Mouse (Mus musculus): ENCODE results near the gene Stard10.

Gene Stard10

DNA sequence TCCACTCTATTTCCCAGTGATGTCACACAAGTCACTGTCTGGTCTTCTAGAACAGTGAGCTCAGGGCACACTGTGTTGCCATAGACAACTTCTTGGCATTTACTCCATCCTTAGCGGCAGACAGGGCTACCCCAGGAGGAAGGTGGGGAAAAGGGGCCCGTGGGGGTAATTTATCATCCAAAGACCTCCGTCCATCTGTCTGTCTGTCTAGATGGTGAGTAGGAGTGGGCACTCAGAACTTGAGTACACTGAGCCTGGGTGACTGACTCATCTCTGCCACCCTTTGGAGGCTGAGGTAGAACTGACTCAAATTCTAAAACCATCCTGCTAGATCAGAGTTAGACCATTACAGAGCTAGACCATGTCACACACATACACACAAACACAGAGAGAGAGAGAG, at the start of gene Stard10:
Gene Stard10, plus strand, starts transcription at position 73 of the 400 bp plus-strand sequence.
- no peak for DNase-seq (ENCODE audit: low spot score in 2 of 2)

DNA sequence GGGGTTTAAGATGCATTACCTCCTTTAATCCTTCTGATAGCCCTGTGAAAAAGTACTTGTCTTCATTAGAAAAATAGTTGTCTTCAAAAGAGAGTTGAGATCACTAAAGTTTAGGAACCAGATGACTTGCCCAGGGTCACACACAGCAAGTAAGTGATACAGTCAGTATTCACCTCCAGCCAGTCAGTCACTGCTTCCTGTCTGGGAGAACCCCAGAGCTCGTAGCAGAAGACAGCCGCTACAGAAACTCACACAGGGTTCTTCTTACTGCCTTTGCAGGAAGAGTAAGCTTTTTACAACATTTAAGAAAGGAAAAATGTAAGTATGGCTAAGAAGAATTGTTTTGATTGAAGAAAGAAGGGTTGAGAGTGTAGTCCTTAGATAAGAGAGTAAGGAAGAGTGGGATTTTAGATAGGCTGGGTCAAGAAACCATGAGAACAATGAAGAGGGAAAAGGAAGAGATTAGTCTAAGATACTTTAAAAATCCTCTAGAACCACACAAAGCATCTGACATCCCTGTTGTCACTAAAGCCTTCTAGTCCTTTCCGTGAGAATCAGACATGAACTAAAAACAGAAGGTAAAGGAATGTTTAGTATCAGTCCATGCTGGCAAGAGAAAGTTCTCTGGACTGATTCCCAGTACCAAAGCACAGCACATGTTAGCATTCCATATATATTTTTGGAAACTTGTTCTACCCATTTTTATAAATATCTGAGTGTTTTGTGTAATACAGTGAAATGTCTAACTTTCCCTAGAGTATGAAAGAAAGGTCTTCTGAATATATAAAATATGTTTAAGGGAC, 49.2 kb upstream of the Stard10 start:
- no peak for DNase-seq (ENCODE audit: low spot score in 2 of 2)

DNA sequence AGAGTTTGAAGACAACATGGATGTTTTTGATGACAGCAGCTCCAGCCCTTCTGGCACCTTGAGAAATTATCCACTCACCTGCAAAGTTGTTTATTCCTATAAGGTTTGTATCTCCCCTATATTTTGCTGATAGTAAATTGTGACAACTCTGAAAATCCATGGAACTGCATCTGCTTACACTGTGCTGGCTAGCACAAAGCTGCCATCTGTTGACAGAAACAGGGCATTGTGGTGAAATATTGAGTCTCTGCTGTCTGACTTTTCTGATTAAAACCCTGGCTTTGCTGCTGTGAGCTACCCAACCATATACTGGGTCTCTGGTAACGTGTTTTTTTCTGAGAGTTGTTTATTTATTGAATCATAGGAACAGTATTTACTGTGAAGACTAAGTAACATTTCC, 45.3 kb upstream of the Stard10 start:
- DNase-seq (ENCODE audit: low spot score in 2 of 2) = no peak

DNA sequence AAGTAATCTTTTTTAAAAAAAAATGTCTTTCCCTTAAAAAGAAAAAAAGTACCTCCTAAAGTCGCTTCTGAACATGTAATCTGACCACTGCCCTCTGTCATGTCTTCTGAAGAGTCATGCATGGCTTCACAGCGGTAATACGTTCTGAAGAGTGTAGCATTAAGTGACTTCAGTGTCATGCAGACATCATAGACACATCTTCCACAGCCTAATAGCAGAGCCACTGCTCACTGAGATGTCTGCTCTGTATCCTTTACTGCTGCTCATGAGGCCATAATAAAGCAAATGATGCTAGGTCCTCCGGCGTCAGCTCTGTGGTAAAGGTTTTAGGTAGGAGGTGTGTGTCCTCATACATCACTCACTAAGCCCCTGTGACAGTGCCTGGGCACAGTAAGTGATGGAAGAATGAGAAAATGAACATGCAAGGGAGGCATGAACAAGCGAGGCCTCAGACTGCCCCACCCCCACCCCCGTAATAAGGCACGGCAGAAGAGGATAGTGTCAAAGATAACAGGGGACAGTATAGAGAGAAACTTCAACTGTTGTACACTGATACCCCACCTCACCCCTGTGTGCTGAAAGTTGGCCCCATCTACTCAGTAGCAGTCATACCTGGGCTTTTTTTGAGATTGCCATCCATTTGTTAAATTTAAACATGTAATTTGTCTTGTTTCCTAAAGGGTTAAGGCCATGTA, 44.3 kb upstream of the Stard10 start:
- no peak for DNase-seq (ENCODE audit: low spot score in 2 of 2)

DNA sequence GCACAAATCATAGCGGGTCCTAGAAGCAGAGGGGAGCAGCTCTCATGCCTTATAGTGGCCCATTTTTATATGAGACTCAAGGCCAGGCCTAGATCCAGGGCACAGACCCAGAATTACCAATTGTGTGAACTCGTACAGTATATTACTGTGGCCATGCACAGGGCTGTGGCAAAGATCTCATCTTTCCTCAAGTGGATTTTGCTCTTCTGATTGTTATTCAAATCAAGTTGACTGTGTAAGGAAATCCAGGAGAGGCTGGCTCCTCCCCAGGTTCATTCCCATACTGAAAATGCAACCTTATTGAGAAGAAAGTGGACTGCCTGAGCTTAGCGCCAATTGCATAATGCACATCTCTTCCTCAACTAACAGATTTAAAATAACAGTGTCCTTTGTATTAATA, 34.2 kb upstream of the Stard10 start:
- DNase-seq (ENCODE audit: low spot score in 2 of 2) = no peak

DNA sequence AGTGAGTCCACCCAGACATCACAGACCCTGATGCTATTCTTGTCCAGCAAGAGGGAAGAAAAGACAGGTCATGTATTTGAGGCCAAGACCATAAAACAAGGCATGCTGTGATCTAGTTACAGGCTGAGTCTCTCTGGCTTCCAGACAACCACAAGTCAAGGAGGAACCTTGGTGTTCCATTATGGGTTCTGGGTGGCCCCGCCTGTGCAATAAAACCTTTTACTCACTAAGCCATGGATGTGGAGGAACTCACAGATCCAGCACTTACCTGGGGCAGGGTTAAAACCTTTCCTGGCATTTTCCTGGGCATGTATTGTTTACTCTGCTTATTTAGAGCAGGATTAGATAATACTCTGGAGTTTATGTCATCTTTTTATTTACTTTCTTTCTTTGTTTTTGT, 32.4 kb upstream of the Stard10 start:
- no peak for DNase-seq (ENCODE audit: low spot score in 2 of 2)

DNA sequence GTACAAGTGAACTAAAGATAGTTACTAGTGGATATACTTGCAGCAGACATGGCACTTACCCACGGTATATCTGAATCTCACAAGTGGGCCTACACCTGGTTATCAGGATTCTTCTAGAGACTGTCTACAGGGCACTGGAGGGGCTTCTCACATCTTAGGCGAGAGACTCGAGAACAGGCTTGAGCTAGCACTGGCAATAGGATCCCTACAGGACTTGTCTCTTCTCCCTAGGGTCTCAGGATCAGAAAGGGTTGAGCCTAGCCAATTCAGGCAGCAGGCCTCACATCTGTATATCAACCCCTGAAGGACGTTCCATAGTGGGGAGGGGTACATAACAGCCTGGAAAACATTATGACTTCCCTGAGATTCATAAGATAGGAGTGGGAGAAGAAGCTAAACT, 30.0 kb upstream of the Stard10 start:
- no peak for DNase-seq (ENCODE audit: low spot score in 2 of 2)

DNA sequence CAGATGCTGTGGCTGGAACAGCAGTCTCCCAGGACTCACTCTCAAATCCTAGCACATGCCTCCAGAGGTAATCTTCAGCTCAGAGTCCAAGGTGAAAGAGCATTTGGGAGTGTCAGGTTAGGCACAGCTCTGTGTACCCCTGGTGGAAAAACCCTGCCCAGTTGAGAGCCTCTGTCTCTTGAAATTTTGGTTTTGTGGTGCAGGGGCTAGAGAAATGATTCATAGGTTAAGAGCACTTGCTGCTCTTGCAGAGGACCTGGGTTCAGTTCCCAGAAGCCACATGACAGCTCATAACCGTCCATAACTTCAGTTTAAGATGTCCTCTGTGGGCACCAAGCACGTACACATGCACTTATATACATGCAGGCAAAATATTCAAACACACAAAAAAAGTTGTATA, 29.1 kb upstream of the Stard10 start:
- DNase-seq (ENCODE audit: low spot score in 2 of 2) = no peak

DNA sequence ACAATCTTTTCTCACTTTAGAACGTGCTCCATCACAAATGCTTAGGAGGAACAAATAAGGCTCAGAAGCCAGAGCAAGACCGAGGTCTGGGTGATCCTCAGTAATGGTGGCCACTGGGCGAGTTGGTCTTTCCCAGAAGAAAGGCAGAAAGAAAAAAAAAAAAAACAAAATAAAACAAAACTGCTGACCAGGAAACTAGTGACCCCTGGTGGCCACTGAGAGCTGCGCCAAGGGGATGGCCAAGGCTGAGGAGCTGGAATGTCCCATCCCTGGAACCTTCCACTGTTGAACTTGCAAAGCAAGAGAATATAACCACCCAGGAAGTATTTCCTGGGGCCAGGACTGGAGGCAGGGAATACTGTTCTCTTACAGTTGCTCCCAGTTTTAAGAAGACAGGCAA, 28.4 kb upstream of the Stard10 start:
- DNase-seq (ENCODE audit: low spot score in 2 of 2) = peak in 1 of 2 experiments; percentile 37

DNA sequence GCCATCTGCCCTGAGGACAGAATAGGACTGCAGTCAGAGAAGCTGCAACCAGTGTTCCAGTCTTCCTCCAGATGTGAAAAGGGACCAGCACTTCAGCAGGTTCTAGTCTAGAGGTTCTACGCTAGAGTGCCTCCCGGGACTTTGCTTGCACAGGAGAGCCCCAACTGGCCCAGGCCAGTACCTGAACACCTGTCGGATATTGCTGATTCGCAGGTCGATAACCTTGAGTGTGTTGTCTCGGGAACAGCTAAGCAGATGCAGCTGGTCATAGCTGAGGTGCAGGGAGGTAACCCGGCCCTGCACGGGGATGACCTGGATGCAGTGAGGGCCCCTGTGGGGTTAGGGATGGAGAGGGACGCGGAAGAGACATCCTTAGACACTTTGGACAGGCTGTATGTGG, 26.5 kb upstream of the Stard10 start:
- DNase-seq (ENCODE audit: low spot score in 2 of 2) = no peak

DNA sequence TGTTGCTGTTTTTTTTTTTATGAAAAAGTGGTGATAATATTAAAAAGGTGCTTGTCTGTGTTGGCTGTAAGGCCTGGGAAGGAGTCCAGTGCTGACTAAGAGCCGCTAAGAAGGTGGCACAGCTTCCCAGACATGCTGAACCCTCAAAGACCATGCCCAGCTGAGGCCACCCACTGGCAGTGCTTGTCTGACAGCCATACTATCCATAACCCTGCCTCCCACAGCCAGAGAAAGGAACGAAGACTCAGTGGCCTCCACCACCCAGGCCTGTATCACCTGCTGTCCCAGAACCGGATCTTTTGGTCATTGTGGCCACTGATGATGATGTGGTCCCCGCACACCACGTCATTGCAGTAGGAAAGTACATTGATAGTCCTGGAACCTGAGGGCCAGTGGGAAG, 25.7 kb upstream of the Stard10 start:
- no peak for DNase-seq (ENCODE audit: low spot score in 2 of 2)

DNA sequence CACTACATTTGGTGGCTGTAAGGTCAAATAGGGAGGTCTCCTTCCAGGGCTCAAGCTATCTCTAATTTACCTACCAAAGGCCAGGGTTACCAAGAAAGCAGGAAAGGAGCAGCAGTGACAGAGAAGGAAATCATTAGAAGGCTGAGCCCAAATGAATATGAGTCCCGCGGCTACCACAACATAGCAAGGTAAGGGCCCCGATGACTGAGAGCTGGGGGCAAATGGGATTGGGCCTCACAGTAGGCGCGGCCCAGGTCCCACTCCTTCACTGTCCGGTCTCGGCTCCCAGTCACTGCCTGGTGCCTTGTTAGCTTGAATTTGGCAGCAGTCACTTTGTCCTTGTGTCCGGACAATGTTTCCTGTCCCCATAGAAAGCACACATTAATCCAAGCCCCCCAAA, 25.2 kb upstream of the Stard10 start:
- no peak for DNase-seq (ENCODE audit: low spot score in 2 of 2)

DNA sequence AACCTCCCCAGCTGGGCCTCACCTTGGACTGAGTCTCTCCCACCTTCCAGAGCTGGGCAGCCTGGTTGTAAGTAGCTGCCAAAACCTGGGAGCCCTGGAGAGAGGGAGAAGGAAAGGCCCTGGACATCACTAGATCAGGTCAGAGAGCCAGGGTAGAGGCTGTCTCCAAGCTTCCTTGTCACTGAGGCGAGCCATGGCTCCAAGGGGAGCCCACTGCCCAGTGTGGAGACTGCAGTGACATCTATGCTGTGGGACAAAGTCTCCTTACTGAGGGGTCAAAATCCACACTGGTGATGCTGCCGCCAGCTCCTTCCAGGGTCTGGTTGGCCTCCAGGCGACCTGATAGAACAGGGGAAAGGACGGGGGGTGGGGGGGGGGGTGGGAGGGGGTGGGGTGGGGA, 24.8 kb upstream of the Stard10 start:
- no peak for DNase-seq (ENCODE audit: low spot score in 2 of 2)

DNA sequence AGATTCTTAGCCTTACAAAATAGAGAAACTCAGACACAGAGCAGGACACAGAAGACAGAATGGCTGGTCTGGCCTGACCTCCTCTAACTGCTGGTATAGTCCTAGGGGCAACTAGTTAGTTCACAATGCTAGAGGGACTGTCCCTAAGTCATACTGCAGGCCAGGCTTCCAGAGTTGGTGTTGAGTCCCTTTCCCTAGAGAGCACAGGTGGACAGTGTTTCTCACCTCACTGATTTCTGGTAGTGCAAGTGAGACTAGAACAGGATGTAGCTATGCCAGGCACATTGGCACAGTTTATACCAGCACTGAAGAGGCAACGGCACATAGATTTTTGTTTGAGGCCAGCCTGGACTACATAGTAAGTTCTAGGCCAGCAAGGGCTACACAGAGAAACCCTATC, 24.2 kb upstream of the Stard10 start:
- DNase-seq (ENCODE audit: low spot score in 2 of 2) = no peak

DNA sequence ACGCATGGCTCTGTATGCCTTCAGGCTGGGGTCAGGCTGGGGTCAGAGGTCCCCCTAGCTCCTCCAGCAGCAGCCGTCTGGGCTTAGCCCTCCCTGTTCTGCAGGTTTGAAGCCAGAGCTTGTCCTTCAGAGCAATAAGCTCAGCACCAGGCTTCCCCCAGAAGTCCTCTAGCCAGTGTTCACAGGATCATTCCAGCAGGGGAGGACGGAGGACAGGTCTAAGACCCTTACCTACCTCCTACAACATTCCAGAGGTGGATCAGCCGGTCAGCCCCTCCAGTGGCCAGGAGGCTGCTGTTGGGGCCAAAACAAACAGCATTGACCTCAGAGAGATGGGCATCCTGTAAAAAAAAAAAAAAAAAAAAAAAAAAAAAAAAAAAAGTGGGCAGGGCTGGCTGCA, 23.7 kb upstream of the Stard10 start:
- DNase-seq (ENCODE audit: low spot score in 2 of 2) = no peak

DNA sequence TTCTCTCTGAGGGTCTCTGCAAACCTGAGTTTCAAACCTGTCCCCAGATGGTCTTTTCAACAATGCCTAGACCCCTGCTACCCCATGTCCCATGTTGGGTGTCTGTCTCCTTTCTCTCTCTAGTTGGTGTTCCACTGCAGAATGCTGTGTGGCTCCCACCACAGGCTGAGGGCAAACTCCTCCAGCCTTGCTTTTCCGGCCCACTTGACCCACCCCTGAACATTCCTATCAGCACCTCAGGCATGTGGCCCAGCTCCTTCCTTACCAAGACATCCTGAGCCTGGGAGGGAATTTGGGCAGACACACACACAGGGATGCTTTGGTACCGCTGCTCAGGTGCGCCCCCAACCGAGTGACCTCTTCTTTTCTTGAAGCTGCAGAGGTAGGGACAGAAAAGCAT, 23.3 kb upstream of the Stard10 start:
- no peak for DNase-seq (ENCODE audit: low spot score in 2 of 2)

DNA sequence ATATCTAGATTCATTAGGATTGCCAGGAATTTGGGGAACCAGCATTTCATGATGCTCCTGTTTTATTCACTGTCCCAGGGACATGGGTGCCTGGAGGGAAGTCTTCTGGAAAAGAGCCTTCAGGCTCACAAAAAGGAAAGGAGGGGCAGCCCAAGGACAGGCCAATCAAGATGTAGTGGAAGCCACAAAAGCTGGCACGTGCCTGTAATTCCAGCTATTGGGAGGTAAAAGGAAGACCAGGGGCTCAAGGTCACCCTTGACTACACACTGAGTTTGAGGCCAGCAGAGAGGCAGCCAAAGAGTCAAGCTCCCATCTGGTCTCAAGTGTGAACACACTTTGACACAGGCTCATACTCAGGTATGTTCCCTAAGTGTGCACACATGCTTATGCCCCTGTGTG, 21.4 kb upstream of the Stard10 start:
- no peak for DNase-seq (ENCODE audit: low spot score in 2 of 2)

DNA sequence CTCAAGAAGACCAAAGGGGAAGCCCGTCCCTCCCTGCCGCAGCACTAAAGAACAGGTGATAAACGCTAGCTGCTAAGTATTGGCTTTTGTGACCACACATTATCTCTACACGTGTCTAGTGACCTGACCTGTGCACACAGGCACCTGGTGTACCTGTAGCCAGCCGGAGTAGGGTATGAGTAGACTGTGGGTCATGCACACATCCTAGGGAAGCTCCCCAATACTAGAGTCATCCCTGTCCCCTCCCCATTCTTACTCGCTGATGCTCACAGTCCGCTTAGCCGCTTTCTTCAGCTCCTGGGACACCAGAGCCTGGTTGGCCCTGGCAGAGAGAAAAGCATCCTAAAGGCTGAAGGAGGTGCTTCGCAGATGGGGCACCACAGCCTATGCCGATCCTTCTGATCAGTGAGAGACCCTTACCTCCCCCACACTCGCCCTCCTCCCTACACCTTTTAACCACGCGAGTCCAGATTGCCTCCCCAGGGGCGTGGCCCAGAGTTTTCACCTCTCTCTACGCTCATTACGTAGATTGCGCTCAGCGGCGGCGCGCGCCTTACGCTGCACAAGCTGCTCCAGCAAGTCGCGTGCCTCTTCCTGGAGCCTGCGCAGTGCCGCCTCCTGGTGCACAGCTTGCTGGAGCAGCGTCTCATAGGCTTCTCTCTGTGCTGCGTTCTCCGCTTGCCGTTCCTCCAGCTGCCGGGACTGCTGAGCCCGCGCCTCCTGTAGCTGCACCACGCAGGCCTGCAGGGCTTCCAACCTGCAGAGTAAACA, 20.4 kb upstream of the Stard10 start:
- peak in 1 of 2 experiments; percentile 27 for DNase-seq (ENCODE audit: low spot score in 2 of 2)

DNA sequence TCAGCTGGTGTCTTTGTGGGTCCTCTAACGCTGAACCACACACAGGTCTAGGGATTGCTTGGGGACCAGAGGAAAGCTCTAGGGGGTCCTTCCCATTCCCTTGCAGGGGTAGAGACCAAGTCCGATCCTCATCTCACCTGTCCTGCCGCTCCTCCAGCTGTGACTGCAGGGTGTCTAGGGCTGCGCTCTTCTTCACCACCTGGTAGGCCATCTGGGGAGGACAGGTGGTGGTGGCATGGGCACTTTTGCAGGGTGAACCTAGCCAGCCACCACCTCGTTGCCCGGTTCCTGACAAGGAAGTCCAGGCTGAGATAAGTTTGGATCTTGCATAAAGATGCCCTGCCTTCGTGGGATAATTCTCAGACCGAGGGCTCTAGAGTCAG, 19.9 kb upstream of the Stard10 start:
- DNase-seq (ENCODE audit: low spot score in 2 of 2) = no peak

DNA sequence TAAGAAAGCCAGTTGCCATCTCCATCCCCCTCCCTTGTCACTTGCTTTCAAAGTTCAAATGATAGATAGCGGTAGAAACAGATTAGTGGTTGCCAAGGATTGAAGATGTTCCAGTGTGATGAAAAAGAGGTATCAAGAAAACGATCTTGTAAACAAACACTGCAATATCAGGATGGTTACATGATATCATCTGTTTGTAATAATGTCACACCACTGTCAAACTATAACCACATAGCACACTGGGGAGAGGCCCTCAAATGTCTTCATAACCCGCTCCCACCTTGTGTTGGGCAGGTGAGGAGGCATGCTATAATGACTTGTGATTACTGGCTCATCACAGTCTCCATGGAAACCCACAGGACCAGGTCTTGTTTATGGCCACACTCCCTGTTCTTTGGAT, 18.5 kb upstream of the Stard10 start:
- DNase-seq (ENCODE audit: low spot score in 2 of 2) = no peak

DNA sequence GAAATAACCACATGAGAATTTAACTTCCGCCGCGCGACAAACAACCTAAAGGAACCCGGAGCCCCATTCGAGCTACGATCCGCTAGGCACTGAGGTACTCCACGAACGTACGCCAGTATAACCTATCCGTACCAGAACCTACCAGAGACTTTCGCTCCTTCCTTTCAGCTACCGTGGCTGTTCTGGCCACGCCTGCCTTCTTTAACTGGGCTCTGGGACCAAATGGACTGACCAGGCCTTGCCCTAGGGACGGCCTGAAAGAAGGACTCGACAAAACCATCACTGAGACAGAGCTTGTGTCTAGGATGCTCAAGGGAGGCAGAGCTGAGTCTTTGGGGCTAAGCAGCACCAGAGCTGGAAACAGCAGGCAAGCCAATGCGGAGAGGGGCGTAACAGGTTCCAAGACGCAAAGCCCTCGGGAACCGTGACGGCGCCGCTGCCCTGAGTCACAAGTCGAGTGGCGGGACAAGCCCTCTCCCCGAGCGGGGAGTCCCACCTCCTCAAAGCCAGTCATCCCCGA, 15.5 kb upstream of the Stard10 start:
- DNase-seq (ENCODE audit: low spot score in 2 of 2) = no peak

DNA sequence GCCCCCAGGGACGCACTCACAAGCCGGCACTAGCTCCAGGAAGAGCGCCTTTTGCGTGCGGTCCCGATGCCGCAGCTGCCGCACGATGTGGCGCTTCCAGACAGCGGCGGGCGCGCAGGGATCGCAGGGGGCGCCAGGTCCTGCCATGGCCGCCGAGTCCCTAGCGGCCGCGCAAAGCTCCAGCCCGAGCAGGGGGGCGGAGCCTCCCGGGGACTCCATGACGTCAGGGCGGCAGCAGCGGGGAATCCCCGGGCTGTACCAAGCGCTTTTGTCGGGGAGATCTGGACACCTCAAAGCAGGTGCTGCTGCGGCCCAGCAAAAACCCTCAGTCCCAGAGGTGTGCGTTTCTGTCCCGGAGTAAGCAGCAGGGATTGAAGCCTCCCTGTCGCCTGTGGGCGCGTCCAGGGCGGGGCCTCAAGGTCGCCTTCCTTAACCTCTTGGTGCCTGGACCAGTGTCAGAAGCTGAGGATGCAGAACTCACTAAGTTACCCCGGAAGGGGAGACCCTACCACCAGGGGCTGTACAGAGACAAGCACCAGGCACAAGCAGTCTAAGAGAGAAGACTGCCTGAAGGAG, 14.9 kb upstream of the Stard10 start, which contains the start of gene Atg16l2:
Gene Atg16l2, minus strand, starts transcription at position 371 of the 576 bp plus-strand sequence.
- peak; percentile 87 to 88 for DNase-seq (ENCODE audit: low spot score in 2 of 2)

Measured in spleen, postnatal 14 days (tissue).